Mouse (Mus musculus) CD4-positive, CD25-positive, alpha-beta regulatory T cell, adult 4 months (primary cell): ENCODE measurements around the gene Fryl. TPM values are rescaled to one million over a fixed set of nuclear protein-coding genes. Genes with fewer than 3 reads are reported as not detected.

Source experiments
- ATAC-seq: one replicate; pipeline ENCODE4 v1.8.0; 2017
- polyA plus RNA-seq, 2 experiments: library from polyadenylated mRNA; unstranded; fragments of 100-300 nt; shearing (Covaris generic); gene quantifications; one replicate each; pipeline ENCODE4 v1.2.1; 2017

The Fryl gene
- polyA plus RNA-seq, 2 experiments from 2014 or later, result 101 TPM

- ATAC-seq, result peak; percentile 9
Measured at GRCm38 (mm10) chr5:73255321-73256251, 833 bp downstream of the Fryl start.

DNA sequence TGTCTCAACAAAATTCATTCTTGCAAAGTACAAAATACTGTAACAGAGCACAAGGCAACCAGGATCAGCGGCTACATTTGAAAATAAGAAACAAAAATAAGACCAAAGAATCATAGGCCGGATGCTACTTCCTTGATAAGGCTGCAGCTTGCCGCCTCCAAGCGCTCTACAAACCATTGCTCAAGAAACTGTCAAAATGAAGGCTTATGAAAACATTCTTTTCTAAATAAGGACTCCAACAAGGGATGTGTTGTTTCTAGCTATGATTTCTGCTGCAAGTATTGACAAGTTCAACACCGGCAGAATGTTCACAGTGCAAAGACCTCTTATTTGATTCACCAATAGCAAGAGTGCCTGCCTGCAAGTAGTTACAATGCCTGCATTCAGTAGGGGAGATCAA lies 1.8 kb downstream of the Fryl start:
- ATAC-seq, result no peak

GRCm38 (mm10) chr5:73252739-73253138 lies 3.7 kb downstream of the Fryl start:
- ATAC-seq, result no peak

- ATAC-seq, result no peak
Measured at GRCm38 (mm10) chr5:73249341-73249740, 7.1 kb downstream of the Fryl start.

GRCm38 (mm10) chr5:73248211-73248610 lies 8.2 kb downstream of the Fryl start:
- no peak for ATAC-seq

DNA sequence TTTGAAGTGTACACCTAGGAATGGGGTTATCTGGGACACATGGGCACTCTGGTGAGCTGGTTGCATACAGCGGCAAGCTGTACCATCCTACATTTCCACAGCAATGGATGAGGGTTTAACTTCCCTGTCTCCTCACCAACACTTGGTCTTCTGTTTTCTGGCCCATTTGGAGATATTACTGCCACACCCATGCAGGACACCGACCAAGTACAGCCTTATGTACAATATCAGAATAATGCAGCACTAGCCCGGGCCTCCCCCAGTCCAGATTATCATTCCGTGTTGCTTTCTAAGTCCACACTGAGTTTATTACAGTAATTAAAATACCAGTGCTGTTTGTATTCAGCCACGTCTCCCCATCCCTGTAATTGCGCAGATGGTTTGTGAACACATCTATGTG lies 10.0 kb downstream of the Fryl start:
- ATAC-seq, result no peak

- no peak for ATAC-seq
Measured at GRCm38 (mm10) chr5:73244403-73244802, 12.0 kb downstream of the Fryl start.

GRCm38 (mm10) chr5:73241966-73242365 lies 14.5 kb downstream of the Fryl start:
- ATAC-seq, result no peak

DNA sequence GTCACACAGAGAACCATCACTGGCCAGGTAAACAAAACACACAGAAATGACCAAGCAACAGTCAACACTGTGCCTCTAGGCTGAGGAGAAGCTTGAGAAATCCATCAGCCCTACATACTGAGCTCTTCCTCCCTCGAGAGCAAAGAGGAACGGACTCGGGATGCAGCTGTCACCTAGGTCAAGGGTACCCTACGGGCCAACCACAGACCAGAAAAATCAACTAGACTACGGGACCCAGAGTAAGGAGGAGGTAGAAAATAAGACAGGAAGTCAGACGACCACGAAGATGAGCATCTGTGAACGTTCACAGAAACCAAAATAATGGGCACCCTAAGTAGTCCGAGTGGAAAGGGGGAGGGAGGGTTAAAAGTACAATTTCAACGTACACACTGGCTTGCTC lies 15.1 kb downstream of the Fryl start:
- ATAC-seq, result peak; percentile 83

DNA sequence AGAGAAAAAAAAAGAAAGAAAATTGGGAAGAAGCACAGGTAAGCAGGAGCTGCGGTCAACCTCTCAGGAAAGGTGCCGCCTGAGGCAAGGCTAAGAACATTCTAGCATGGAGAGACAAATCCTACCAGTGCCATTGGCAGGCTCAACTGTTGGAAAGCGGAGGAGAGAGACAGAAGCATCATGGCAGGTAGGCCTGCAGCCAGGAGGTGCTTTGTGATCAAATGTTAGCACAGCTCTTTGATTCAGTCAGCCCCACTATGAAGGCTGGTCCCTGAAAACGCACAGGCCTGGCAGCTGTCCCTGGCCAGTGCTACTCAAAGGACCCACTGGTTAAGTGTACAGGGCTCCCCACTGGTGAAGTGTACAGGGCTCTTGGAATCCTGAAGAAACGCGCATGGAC lies 16.0 kb downstream of the Fryl start:
- no peak for ATAC-seq

- no peak for ATAC-seq
Measured at GRCm38 (mm10) chr5:73236894-73237334, 19.5 kb downstream of the Fryl start.

GRCm38 (mm10) chr5:73235201-73235600 lies 21.2 kb downstream of the Fryl start:
- peak; percentile 65 for ATAC-seq

GRCm38 (mm10) chr5:73233018-73233881 lies 23.2 kb downstream of the Fryl start:
- ATAC-seq, result no peak

- ATAC-seq, result no peak
Measured at GRCm38 (mm10) chr5:73232267-73232666, 24.2 kb downstream of the Fryl start.

GRCm38 (mm10) chr5:73231835-73232234 lies 24.6 kb downstream of the Fryl start:
- no peak for ATAC-seq

DNA sequence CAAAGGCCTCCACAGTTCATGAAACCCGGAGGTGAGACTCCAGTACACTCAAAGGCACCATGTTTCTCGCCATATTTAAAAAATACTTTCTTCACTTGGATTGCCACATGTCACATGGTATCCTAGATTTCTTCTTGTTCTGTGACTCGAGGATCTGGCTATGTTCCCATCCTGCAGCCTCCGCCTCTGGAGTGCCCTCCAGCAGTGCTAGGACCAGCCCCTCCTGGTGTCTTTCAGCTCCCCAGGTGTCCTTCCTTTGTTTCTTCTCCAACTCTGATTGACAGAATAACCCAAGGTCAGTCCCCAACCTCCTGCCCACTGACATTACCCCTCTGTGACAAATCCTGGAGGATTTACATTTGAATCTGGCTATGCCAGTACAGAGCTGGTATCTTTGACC lies 26.2 kb downstream of the Fryl start:
- no peak for ATAC-seq

- no peak for ATAC-seq
Measured at GRCm38 (mm10) chr5:73229467-73229866, 27.0 kb downstream of the Fryl start.

- ATAC-seq, result no peak
Measured at GRCm38 (mm10) chr5:73228291-73229049, 27.9 kb downstream of the Fryl start.

GRCm38 (mm10) chr5:73227518-73228101 lies 28.8 kb downstream of the Fryl start:
- no peak for ATAC-seq

DNA sequence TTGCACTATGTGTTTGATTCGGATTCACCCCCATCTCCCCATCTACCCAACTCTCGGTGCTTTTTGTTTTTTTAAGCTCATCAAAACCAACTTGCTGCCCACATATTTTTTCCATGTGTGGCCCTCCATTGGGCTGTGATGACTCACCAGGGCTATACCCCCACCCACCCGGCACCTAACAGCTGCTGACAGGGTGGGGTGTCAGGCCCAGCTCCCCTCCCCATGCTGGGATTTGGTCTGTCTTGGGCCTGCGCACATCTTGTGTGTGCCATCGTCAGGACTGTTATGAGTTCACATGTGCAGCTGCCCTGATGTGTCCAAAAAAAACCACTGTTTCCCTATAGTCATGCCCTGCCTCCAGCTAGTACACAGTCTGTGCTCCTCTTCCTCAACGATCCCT lies 33.4 kb downstream of the Fryl start:
- peak; percentile 73 for ATAC-seq

DNA sequence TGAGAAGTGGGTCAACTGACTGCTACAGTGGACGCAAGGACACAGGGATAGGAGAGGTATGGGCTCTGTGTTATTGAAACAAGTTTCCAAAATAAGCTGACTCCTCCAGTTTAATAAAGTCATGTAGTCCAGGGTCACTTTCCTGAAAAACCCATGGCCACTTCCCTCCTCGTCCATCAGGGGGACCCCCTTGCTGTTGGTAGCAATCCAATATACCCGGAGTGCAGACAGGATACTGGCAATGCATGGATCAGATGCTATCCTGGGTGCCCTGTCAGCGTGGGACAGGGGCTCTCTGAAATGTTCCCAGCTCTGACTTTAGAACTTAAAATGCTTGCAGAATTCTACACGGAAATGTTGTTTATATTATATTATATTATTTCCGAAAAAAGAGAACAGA lies 34.0 kb downstream of the Fryl start:
- no peak for ATAC-seq

DNA sequence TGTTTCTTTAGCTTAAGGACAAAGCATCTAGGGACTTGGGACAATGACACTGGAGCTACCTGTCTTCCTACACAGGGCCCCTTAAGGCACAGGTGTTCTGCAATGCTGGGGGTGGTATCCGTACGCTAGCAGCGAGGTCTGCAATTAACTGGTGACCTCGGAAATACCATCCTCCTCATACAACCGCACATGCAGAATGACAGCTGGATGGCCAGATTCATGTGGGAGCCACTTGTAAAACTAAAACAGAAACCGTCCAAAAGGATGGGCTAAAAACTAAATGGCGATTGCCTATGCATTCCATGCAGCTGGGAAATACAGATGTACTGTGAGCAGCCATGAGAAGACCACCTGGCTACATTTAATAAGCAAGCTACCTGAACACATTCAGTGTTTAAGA lies 34.6 kb downstream of the Fryl start:
- ATAC-seq, result no peak
